Comparison of ENCODE assay signal across 9 mouse cellular contexts in genomic region chr12:61175331-61175730, GRCm38 (mm10).
A peak's percentile ranks its signal among the peaks of the same experiment; 100 is the strongest.
DNase-seq lines count a peak whose midpoint lies in the region; ATAC-seq and TF ChIP-seq lines count a peak whose summit lies in the region.
"Had no signal": no experiment of that assay in that cellular context is flagged by ENCODE, and none has a peak within 500 bp of the region (broad histone marks: within the 10 kb centered on the region; RNA-seq: fewer than 3 reads in every experiment).

No protein-coding gene starts in this region.

- TF ChIP-seq POLR2A in MEL (IDR thresholded peaks at IDR 0.05; ENCODE audit: control insufficient read depth in 1 of 2, insufficient read depth in 1 of 2, low read depth in 1 of 2, low read length in 2 of 2, poor library complexity in 1 of 2): no peak

- H3K4me2 ChIP-seq in kidney, embryonic 15.5 days: no peak overlapping the region
- H3K4me2 ChIP-seq in hindbrain, embryonic 14.5 days (replicated peaks): no peak overlapping the region
- no peak overlapping the region for H3K4me2 ChIP-seq in stomach, postnatal 0 days (replicated peaks; ENCODE audit: low read depth)

- no peak for ATAC-seq in kidney, embryonic 15.5 days (replicated peaks; ENCODE audit: low FRiP score)
- no peak for ATAC-seq in hindbrain, embryonic 14.5 days (ENCODE audit: low FRiP score)
- ATAC-seq in stomach, postnatal 0 days (ENCODE audit: low FRiP score, low TSS enrichment): no peak

- 39% methylated on average over 4 of the region's 4 CpGs for WGBS in kidney, embryonic 15.5 days
- WGBS in hindbrain, embryonic 14.5 days: 36% methylated on average over 4 of the region's 4 CpGs
- WGBS in stomach, postnatal 0 days: 45% methylated on average over 4 of the region's 4 CpGs

- no peaks in the 10 kb centered on the region for H3K4me1 ChIP-seq in kidney, embryonic 15.5 days
- no peaks in the 10 kb centered on the region for H3K4me1 ChIP-seq in MEL (ENCODE audit: control insufficient read depth in 1 of 2, insufficient read depth in 2 of 2, low read length in 2 of 2)
- H3K4me1 ChIP-seq in hindbrain, embryonic 14.5 days (replicated peaks; ENCODE audit: control insufficient read depth, insufficient read depth, low read length): no peaks in the 10 kb centered on the region
- H3K4me1 ChIP-seq in stomach, postnatal 0 days (replicated peaks; ENCODE audit: control insufficient read depth, insufficient read depth): no peaks in the 10 kb centered on the region

- H3K79me2 ChIP-seq in MEL (ENCODE audit: control insufficient read depth, insufficient read depth, low read length, poor library complexity): no peaks in the 10 kb centered on the region

- TF ChIP-seq CTCF in MEL (IDR thresholded peaks at IDR 0.05 in 2 of 3, conservative IDR thresholded peaks at IDR 0.05 in 1 of 3; ENCODE audit: control insufficient read depth in 1 of 3, insufficient read depth in 1 of 3, low read depth in 2 of 3, low read length in 3 of 3, poor library complexity in 1 of 3, severe bottlenecking in 1 of 3): no peak
- no peak for TF ChIP-seq CTCF in stomach, postnatal 0 days (IDR thresholded peaks at IDR 0.05; ENCODE audit: low read depth)

- no peak for TF ChIP-seq EP300 in MEL (IDR thresholded peaks at IDR 0.05; ENCODE audit: low read depth in 1 of 2, low read length in 2 of 2)
- no peak for TF ChIP-seq EP300 in stomach, postnatal 0 days (optimal IDR thresholded peaks at IDR 0.05)

- no peak overlapping the region for H3K9ac ChIP-seq in kidney, embryonic 15.5 days
- H3K9ac ChIP-seq in MEL (ENCODE audit: control insufficient read depth, low read depth, low read length, poor library complexity, severe bottlenecking): no peak overlapping the region
- no peak overlapping the region for H3K9ac ChIP-seq in hindbrain, embryonic 14.5 days
- no peak overlapping the region for H3K9ac ChIP-seq in stomach, postnatal 0 days (ENCODE audit: low read length)

- DNase-seq in adrenal gland, postnatal 10 days: peak; percentile 70
- no peak for DNase-seq in adrenal gland, adult 18-20 months (ENCODE audit: low spot score in 2 of 2)
- peak; percentile 68 for DNase-seq in kidney, postnatal 10 days
- peak; percentile 69 for DNase-seq in MEL (ENCODE audit: low read depth, low spot score)
- DNase-seq in hindbrain, embryonic 14.5 days (ENCODE audit: low spot score): peak; percentile 59
- DNase-seq in stomach, postnatal 0 days (ENCODE audit: low spot score): no peak
- no peak for DNase-seq in gastrocnemius, postnatal 36 days

- H3K27me3 ChIP-seq in kidney, embryonic 15.5 days: no peaks in the 10 kb centered on the region
- H3K27me3 ChIP-seq in MEL (ENCODE audit: control insufficient read depth in 1 of 2, insufficient read depth in 2 of 2, low read length in 2 of 2): no peaks in the 10 kb centered on the region
- no peaks in the 10 kb centered on the region for H3K27me3 ChIP-seq in hindbrain, embryonic 14.5 days (ENCODE audit: control insufficient read depth, insufficient read depth, low read length)
- no peaks in the 10 kb centered on the region for H3K27me3 ChIP-seq in stomach, postnatal 0 days (ENCODE audit: control insufficient read depth, insufficient read depth, low read length)

- H3K36me3 ChIP-seq in kidney, embryonic 15.5 days: no peaks in the 10 kb centered on the region
- H3K36me3 ChIP-seq in MEL (ENCODE audit: control insufficient read depth in 1 of 2, insufficient read depth in 2 of 2, low read length in 2 of 2): no peaks in the 10 kb centered on the region
- H3K36me3 ChIP-seq in hindbrain, embryonic 14.5 days (replicated peaks; ENCODE audit: control insufficient read depth, insufficient read depth): no peaks in the 10 kb centered on the region
- no peaks in the 10 kb centered on the region for H3K36me3 ChIP-seq in stomach, postnatal 0 days (ENCODE audit: control insufficient read depth, insufficient read depth, low read length)

- intact Hi-C loops in gastrocnemius, postnatal 36 days (cut with DNase I): no loop called here

- no peak overlapping the region for H3K4me3 ChIP-seq in kidney, embryonic 15.5 days (replicated peaks)
- H3K4me3 ChIP-seq in MEL (ENCODE audit: control insufficient read depth in 1 of 2, insufficient read depth in 1 of 2, low read depth in 2 of 2, low read length in 2 of 2): no peak overlapping the region
- H3K4me3 ChIP-seq in hindbrain, embryonic 14.5 days (replicated peaks; ENCODE audit: low read length): no peak overlapping the region
- no peak overlapping the region for H3K4me3 ChIP-seq in stomach, postnatal 0 days (ENCODE audit: low read depth, low read length)
- H3K4me3 ChIP-seq: erythroblast, embryonic 14.5 days had no signal

- H3K9me3 ChIP-seq in kidney, embryonic 15.5 days (replicated peaks): no peaks in the 10 kb centered on the region
- H3K9me3 ChIP-seq in MEL (replicated peaks; ENCODE audit: insufficient read depth, low read length): no peaks in the 10 kb centered on the region
- H3K9me3 ChIP-seq in hindbrain, embryonic 14.5 days (ENCODE audit: control insufficient read depth, low read length): no peaks in the 10 kb centered on the region
- H3K9me3 ChIP-seq in stomach, postnatal 0 days (ENCODE audit: control insufficient read depth, low read length): no peaks in the 10 kb centered on the region

- no peak overlapping the region for H3K27ac ChIP-seq in kidney, embryonic 15.5 days
- H3K27ac ChIP-seq in MEL (ENCODE audit: control insufficient read depth, low read depth, low read length): no peak overlapping the region
- H3K27ac ChIP-seq in hindbrain, embryonic 14.5 days: no peak overlapping the region
- no peak overlapping the region for H3K27ac ChIP-seq in stomach, postnatal 0 days (replicated peaks)

- no peak for TF ChIP-seq RAD21 in MEL (IDR thresholded peaks at IDR 0.05; ENCODE audit: low read depth, low read length)

TF ChIP-seq in MEL, 35 proteins besides CTCF, POLR2A, EP300 and RAD21:
- TF ChIP-seq MAX (IDR thresholded peaks at IDR 0.05; ENCODE audit: low read length) (peak; percentile 41; the same call in 1 of the 2 replicates), SMC3 (IDR thresholded peaks at IDR 0.05; ENCODE audit: low read depth, low read length) (peak; percentile 29), MXI1 (IDR thresholded peaks at IDR 0.05; ENCODE audit: low read depth, low read length) (peak; percentile 94), E2F4 (IDR thresholded peaks at IDR 0.05; ENCODE audit: borderline replicate concordance, low read depth, low read length) (no peak), CHD2 (IDR thresholded peaks at IDR 0.05; ENCODE audit: low read length) (no peak), ETS1 (IDR thresholded peaks at IDR 0.05; ENCODE audit: low read depth, low read length) (no peak), SIN3A (IDR thresholded peaks at IDR 0.05; ENCODE audit: low read length) (peak; percentile 69)

Comparison
In these comparisons a context has a peak if more than half of its experiments do, and no peak if none do; other contexts are left out.
1. DNase-seq: peak in adrenal gland, postnatal 10 days (single experiment), kidney, postnatal 10 days (single experiment), MEL (single experiment) and hindbrain, embryonic 14.5 days (single experiment); none in adrenal gland, adult 18-20 months (0 of 2), stomach, postnatal 0 days (single experiment) and gastrocnemius, postnatal 36 days (0 of 2).